Mouse (Mus musculus): ENCODE data around the gene Fam193a.

DNA sequence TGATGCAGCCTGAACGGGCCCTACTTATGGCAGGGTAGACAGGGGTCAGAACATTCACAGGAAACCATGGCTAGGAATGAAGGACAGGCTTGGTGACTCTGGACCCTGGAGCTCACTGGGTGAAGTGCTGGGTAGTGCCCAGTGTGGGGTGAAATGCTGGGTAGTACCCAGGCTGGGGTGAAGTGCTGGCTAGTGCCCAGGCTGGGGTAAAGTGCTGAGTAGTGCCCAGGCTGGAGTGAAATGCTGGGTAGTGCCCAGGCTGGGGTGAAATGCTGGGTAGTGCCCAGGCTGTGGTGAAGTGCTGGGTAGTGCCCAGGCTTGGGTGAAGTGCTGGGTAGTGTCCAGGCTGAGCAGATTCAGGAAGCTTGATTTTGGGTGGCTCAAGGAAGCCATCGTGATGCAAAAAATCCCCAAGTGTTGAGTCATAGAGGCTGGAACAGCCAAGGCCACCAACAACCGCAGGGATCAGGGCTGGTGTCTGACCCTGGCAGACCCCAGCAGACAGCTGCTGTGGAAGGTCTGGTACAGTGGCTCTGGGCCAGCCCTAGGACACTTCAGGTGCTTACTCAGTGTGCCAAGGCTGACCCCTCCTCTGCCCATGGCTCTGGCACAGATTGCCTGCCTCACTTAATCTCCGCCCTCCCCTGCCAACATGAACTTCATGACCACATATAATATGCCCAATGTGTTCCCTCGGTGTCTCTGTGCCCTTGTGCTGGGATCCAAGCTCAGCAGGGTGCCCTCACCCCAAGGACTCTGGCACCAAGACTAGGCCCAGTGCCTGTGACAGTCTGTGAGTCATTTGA is 165.2 kb downstream of the Fam193a start:
- TF ChIP-seq CTCF (IDR thresholded peaks at IDR 0.05; ENCODE audit: borderline replicate concordance, extremely low read depth, insufficient read depth, insufficient read length) (no peak), POLR2A (IDR thresholded peaks at IDR 0.05; ENCODE audit: borderline replicate concordance, extremely low read depth, insufficient read depth, insufficient read length, poor library complexity, severe bottlenecking) (no peak)
